Mouse (Mus musculus): ENCODE measurements at regions not wholly inside any gene's neighbourhood (a gene's known extent, or its start where the extent isn't known, plus 50 kb on each side); places are given as distances from the start of the nearest gene placed in this dataset.

DNA sequence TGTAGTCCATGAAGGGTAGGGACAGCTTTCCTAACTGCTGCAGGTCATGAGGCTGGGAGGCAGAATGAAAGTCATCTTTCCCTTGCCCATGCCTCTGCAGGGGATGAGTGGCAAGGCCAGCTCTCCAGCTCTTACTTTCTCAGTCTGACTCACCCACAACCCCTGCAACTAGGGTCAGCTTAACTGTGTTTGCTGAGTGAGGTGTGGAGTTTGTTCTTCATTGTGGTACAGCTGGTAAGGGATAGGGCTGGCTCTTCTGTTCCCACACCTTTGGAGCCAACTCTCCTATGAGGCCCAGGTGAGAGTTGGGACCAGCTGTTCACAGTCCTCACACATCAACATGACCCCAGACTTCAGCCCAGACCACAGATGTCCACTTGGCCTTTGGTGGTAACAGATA lies 124.2 kb upstream of the Tle1 start:
- TF ChIP-seq CTCF (IDR thresholded peaks at IDR 0.05) (no peak), EP300 (IDR thresholded peaks at IDR 0.05) (no peak)

Data from lung, postnatal 0 days (tissue).